Mouse (Mus musculus): ENCODE results near the gene Crispld2.

The Crispld2 gene

GRCm38 (mm10) chr8:120034471-120034870 is 42.2 kb downstream of the Crispld2 start:
- DNase-seq (ENCODE audit: low spot score in 2 of 2): no peak

- DNase-seq (ENCODE audit: low spot score in 2 of 2): no peak
These were observed 43.9 kb downstream of the Crispld2 start for GRCm38 (mm10) chr8:120036111-120036510.

GRCm38 (mm10) chr8:120036578-120036977 is 44.3 kb downstream of the Crispld2 start:
- DNase-seq (ENCODE audit: low spot score in 2 of 2): no peak

GRCm38 (mm10) chr8:120037199-120037598 is 45.0 kb downstream of the Crispld2 start:
- DNase-seq (ENCODE audit: low spot score in 2 of 2): no peak

GRCm38 (mm10) chr8:120037611-120038010 is 45.4 kb downstream of the Crispld2 start:
- no peak for DNase-seq (ENCODE audit: low spot score in 2 of 2)

- no peak for DNase-seq (ENCODE audit: low spot score in 2 of 2)
These were observed 46.5 kb downstream of the Crispld2 start for GRCm38 (mm10) chr8:120038741-120039140.

GRCm38 (mm10) chr8:120039313-120039919 is 47.2 kb downstream of the Crispld2 start:
- no peak for DNase-seq (ENCODE audit: low spot score in 2 of 2)

- DNase-seq (ENCODE audit: low spot score in 2 of 2): no peak
These were observed 48.6 kb downstream of the Crispld2 start for GRCm38 (mm10) chr8:120040861-120041260.

- no peak for DNase-seq (ENCODE audit: low spot score in 2 of 2)
These were observed 50.5 kb downstream of the Crispld2 start for GRCm38 (mm10) chr8:120042542-120043312.

GRCm38 (mm10) chr8:120044907-120045306 is 52.7 kb downstream of the Crispld2 start:
- no peak for DNase-seq (ENCODE audit: low spot score in 2 of 2)

- DNase-seq (ENCODE audit: low spot score in 2 of 2): no peak
These were observed 53.2 kb downstream of the Crispld2 start for GRCm38 (mm10) chr8:120045471-120045870.

GRCm38 (mm10) chr8:120046258-120047020 is 54.2 kb downstream of the Crispld2 start:
- no peak for DNase-seq (ENCODE audit: low spot score in 2 of 2)

- peak; percentile 68 to 73 for DNase-seq (ENCODE audit: low spot score in 2 of 2)
These were observed 57.7 kb downstream of the Crispld2 start for GRCm38 (mm10) chr8:120049949-120050348.

- no peak for DNase-seq (ENCODE audit: low spot score in 2 of 2)
These were observed 58.1 kb downstream of the Crispld2 start for GRCm38 (mm10) chr8:120050376-120050775.

GRCm38 (mm10) chr8:120051006-120051405 is 58.8 kb downstream of the Crispld2 start:
- DNase-seq (ENCODE audit: low spot score in 2 of 2): no peak

- no peak for DNase-seq (ENCODE audit: low spot score in 2 of 2)
These were observed 59.7 kb downstream of the Crispld2 start for GRCm38 (mm10) chr8:120051908-120052307.

- no peak for DNase-seq (ENCODE audit: low spot score in 2 of 2)
These were observed 60.1 kb downstream of the Crispld2 start for GRCm38 (mm10) chr8:120052318-120052717.

- no peak for DNase-seq (ENCODE audit: low spot score in 2 of 2)
These were observed 62.6 kb downstream of the Crispld2 start for GRCm38 (mm10) chr8:120054833-120055232.

GRCm38 (mm10) chr8:120057078-120057477 is 64.8 kb downstream of the Crispld2 start:
- no peak for DNase-seq (ENCODE audit: low spot score in 2 of 2)

GRCm38 (mm10) chr8:120062742-120063141 is 70.5 kb downstream of the Crispld2 start:
- no peak for DNase-seq (ENCODE audit: low spot score in 2 of 2)

- DNase-seq (ENCODE audit: low spot score in 2 of 2): no peak
These were observed 71.1 kb downstream of the Crispld2 start for GRCm38 (mm10) chr8:120063326-120063725.

- no peak for DNase-seq (ENCODE audit: low spot score in 2 of 2)
These were observed 73.4 kb downstream of the Crispld2 start for GRCm38 (mm10) chr8:120065611-120066010.

GRCm38 (mm10) chr8:120066226-120066625 is 74.0 kb downstream of the Crispld2 start:
- DNase-seq (ENCODE audit: low spot score in 2 of 2): no peak
